Mouse (Mus musculus) ovary, adult 10 weeks (tissue): ENCODE data around the gene Vmn2r73. TPM values are rescaled to one million over a fixed set of nuclear protein-coding genes. Genes with fewer than 3 reads are reported as not detected.

Experiments
- polyA plus RNA-seq: library from polyadenylated mRNA; stranded (reverse); fragments of 350-450 nt; fragmentation: Illumina TruSeq; extraction: RNeasy Lipid Tissue Mini Kit (QIAGEN cat#74804); gene quantifications from one replicate; pipeline ENCODE4 v1.2.3, GENCODE M21; 2014

The Vmn2r73 gene
- polyA plus RNA-seq, result not detected

DNA sequence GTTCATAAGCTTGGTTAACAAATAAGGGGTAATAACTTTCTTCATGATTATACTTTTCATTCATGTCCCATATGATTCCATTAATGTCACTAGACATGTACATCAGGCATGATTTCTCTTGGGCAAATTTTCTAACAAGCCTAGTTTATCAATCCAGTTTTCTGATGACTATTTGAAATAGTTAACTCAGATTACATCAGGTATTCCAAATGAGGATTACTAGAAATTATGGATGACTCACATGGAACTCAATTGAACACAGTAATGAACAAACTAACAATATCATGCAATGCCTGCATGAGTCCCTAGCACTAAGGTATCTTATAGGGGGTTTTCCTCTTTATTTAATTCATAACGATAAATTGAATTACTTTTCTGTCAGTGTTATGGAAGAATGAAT, at the start of gene Vmn2r73:
Vmn2r73 (minus strand) TSS at position 101 of the 400 bp plus-strand sequence.

Other genes starting within 250 kb of the Vmn2r73 start
- not detected for gene Vmn2r72, start 121.2 kb downstream of the Vmn2r73 start, polyA plus RNA-seq
- not detected for gene Vmn2r74, start 85.4 kb upstream of the Vmn2r73 start, polyA plus RNA-seq